Mouse (Mus musculus) regulatory T cell (primary cell): ENCODE data around the gene Rgs11.

ENCODE experiments used
- in situ Hi-C: fragments of 300-600 bp; cut with MboI, MseI; formaldehyde crosslinking; loops from one replicate; pipeline ENCODE4 v1.15.1; 2025; ENCODE audit warnings: high pct_unique_total_duplicates

Rgs11 gene

DNA sequence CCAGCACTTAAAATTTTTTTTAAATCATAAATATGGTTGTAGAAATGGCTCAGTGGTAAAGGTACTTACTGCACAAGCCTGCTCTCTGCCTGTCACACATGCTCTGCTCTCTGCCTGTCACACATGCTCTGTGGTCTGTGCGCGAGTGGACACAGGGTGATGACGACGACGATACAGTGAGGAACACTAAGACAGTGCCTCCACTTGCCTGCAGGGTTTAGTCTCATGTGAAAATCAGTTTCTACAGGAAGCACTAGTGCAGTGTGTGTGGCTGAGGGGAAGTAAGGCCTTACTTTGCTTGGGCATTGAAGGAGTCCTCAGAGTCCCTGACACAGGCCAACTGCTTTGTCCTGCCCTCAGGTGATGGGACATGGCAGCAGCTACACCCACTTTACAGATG lies 27.0 kb downstream of the Rgs11 start:
- in situ Hi-C loops, result loop anchor here (10.0 kb wide), 1 partner anchor 745 kb away; no protein-coding TSS in a partner anchor

DNA sequence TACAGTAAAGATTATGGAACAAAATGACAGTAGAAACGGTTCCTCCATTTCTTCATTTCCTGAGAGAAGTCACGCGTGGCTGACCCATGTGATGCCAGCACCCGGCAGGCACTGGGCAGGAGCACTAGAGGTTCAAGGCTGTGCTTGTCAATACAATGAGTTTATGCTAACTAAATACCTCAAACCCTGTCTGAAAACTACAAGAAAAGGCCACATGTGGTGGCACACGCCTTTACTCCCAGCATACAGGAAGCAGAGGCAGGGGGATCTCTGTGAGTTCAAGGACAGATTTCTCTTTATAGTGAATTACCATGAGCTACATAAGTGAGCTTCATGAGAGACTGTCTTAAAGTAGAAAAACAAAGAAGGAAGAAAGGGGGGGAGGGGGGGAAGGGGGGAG lies 28.4 kb downstream of the Rgs11 start:
- in situ Hi-C loops, result no loop called here

DNA sequence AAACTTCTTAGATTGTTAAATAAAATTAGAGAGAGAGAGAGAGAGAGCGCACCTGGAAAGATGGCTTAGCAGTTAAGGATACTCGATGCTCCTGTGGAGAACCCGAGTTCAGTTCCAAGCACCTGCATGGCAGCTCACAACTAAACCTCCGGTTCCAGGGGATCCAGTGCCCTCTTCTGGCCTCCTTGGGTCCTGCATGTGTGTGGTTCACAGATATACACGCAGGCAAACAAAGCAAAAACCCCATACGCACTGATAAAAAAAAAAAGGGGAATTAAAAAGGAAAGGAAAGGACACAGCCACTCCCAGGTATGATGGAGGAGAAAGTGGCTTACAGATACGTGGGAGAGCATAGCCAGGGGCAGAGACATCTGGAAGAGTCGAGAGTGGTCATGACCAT lies 30.1 kb downstream of the Rgs11 start:
- in situ Hi-C loops, result no loop called here

DNA sequence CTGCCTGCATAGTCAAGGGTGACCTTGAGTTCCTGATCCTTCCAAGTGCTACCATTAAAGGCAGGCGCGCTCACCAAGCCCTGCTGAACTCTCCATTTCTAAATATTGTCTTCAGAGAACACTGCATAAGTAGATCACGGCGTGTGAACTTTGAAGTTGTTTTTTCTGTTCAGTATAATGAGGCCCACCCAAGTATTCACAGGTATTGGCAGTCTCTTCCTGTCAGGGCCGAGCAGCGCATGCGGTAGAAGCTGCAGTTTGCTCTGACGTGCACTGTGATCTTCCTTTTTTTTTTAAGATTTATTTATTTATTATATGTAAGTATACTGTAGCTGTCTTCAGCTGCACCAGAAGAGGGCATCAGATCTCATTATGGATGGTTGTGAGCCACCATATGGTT lies 31.6 kb downstream of the Rgs11 start:
- in situ Hi-C loops, result no loop called here

GRCm38 (mm10) chr17:26235077-26235815 lies 32.5 kb downstream of the Rgs11 start:
- in situ Hi-C loops, result no loop called here

DNA sequence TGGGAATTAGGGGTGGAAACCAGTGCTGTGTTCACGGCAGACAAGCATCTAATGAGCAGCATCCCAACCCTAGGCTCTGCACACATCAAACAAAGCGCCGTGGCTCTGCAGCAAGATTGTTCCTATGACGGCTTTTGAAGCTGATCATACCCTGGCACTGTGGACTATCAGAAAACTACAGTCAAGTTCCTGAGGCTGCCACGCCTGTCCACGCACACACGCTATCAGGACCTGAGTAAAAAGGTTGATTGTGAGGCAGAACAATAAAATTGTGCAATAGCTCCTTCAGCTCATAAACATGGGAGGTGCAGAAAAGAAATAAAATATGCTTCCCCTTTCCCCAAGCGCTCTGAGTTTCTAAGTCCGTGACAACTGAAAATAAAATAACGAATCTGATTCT lies 34.9 kb downstream of the Rgs11 start:
- in situ Hi-C loops, result no loop called here

DNA sequence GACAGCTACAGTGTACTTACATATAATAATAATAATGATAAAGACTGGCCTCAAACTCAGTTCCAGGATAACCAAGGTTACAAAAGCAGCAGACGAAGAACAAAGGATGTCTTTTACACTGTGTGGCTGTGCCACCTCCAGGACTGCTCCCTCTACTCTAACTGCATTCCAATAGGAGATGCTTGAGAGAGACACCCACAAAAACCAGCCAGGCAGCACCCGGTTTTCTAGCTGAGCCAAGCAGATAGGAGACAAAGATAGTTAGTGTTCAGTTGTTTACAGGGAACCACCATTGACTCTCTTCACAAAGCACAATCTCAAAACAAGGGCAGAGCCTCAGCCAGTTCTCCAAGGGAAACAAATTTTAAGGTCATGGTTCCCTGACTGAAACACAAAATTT lies 36.8 kb downstream of the Rgs11 start:
- in situ Hi-C loops, result no loop called here

DNA sequence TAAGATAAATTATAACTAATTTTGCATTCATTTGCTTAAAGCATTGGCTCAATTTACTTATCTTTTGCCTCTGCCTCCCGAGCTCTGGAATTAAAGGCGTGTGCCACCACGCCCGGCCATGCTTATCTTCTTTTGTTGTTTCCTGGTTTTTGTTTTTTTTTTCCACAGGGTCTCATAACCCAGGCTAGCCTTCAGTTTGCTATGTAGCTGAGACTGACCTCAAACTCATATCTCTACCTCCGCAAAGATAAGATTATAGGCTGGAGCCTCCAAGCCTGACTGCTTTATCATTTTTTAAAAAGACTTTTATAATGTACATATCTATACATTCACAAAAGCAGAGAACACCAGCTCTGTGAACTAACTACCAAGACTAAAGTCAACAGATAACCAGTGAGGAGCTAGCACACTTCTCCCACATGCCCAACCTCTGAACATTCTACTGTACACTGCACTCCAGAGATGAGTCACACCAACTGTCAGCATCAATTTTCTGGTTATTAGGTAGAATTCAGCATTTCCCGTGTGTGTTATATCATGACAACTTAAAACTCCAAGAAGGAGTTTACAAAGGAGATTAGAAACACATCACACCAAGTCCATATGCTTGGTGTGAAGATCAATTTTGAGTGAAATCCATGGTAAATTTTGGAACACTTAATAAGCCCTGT lies 37.5 kb downstream of the Rgs11 start:
- in situ Hi-C loops, result no loop called here

GRCm38 (mm10) chr17:26240990-26241389 lies 38.2 kb downstream of the Rgs11 start:
- in situ Hi-C loops, result no loop called here

GRCm38 (mm10) chr17:26243471-26244100 lies 40.8 kb downstream of the Rgs11 start:
- in situ Hi-C loops, result no loop called here

DNA sequence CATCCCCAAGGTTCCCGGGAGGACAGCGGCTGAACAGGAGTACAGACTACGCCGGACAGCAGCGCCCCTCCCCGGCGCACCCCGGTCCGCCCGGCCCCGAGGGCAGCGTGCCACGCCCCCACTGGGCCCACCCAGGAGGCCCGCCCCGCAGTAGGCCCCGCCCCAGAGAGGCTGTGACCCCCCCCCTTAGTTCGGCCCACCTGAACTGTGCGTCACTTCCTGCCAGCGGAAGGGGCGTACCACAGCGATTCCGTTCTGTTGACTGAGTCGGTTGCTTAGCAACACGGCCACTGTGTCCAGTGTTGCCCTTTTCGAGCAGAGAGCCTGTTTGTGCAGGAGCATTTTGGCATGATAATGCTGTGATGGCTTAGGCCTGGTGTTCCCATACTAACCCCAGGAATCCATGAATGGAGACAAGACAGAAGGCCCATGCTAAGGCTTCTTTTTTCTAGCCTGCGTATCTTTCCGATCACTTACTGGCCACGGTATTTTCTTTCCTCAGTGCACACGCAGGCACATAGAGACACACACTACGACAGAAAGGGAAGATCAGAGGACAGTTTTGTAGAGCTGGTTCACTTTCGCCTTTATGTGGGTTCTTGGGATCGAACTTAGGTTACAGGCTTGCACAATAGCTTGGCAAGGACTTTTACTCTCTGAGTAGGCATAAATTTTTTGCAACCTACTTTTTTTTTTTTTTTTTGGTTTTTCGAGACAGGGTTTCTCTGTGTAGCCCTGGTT lies 41.5 kb downstream of the Rgs11 start, which contains the start of gene Fam234a:
Gene Fam234a, minus strand, starts transcription at position 142 of the 741 bp plus-strand sequence.
- in situ Hi-C loops, result no loop called here

GRCm38 (mm10) chr17:26251886-26252538 lies 49.3 kb downstream of the Rgs11 start:
- in situ Hi-C loops, result no loop called here

DNA sequence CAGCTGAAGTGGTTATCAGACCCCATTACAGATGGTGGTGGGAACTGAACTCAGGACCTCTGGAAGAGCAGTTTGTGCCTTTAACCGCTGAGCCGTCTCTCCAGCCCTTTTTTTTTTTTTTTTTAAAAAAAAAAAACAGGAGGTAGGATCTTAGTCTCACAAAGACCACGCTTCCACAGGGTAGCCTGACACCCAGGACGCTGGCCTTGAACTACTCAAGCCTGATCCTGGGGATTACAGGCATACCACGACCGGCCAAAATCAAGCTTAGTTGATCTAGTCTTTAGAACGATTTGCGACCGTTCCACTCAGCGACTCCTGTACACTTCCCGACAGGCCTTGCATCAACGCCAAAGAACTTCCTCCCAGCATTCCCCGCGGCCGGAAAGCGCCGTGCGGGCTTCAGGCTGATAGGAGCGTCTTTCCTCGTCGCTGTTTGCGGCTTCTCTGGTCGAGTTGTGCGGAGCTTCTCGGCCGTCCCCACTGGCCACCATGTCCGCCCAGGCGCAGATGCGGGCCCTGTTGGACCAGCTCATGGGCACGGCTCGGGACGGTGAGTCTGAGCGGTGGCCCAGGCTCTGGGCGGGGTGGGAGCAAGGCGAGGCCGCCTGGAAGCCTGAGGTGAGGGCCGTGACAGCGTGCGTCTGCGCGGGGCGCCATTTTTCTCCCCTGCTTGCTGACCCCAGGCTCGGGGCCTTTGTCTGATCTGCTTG lies 49.9 kb downstream of the Rgs11 start, which contains the start of gene Luc7l:
Gene Luc7l, plus strand, starts transcription at position 358 of the 713 bp plus-strand sequence.
- in situ Hi-C loops, result no loop called here

GRCm38 (mm10) chr17:26253399-26253798 lies 50.6 kb downstream of the Rgs11 start:
- in situ Hi-C loops, result no loop called here

GRCm38 (mm10) chr17:26255313-26255712 lies 52.6 kb downstream of the Rgs11 start:
- in situ Hi-C loops, result no loop called here
